Mouse (Mus musculus): Measurements from ENCODE around the gene Oit3. TPM values are rescaled to one million over a fixed set of nuclear protein-coding genes. Genes with fewer than 3 reads are reported as not detected.

Oit3 gene
- polyA plus RNA-seq, 1 experiment, result 0.13 TPM

DNA sequence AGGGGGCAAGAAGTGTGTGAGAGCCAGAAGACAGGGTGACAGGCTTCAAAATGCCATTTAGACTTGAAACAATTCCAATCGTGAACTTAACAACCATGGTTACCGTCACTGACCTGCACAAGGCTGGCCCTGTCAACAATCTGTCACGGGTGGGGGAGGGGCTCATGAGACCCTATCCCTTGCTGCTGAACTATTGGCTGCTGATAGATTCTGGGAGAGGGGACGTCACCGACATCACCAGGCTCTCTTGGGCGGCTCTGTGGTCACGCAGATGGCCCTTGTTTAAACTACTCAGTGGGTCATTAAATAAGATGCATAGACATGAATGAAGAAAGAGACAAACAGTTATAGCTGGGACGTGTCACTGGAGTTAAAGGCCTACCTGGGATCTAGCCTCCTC lies 3.1 kb upstream of the Oit3 start:
- Histone ChIP-seq H3K4me3 (replicated peaks; ENCODE audit: insufficient read depth, low read depth, low read length) (no peak overlapping the region), H3K27ac (ENCODE audit: insufficient read depth, low read length) (no peak overlapping the region), H3K27me3 (ENCODE audit: control insufficient read depth, insufficient read depth, low read length) (no peaks in the 10 kb centered on the region), H3K4me1 (ENCODE audit: control insufficient read depth, insufficient read depth, low read length) (no peaks in the 10 kb centered on the region)
- no peak for TF ChIP-seq CTCF (IDR thresholded peaks at IDR 0.05; ENCODE audit: borderline replicate concordance, insufficient read depth, low read depth, low read length)
- no peak for TF ChIP-seq POLR2A (IDR thresholded peaks at IDR 0.05; ENCODE audit: borderline replicate concordance, insufficient read depth, low read length)
- DNase-seq, result no peak
- WGBS, result 21% methylated on average over 8 of the region's 8 CpGs

DNA sequence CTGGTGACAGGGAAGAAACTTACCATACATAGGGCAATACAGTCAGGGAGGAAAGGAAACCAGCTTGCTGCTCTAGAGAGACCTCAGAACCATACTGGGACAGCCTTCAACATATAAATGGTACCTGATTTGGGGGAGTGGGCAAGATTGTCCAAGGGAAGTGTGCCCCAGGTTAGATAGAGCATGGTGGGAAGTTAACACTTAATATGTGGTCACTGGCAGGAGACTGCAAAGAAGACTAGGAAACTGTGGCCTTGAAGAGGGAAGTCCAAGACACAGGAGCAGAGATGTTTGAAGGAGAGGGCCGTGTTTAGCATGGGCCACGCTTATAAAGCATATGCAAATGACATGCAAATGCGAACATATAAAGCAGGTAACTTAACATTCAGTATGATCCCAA lies 2.5 kb upstream of the Oit3 start:
- no peaks in the 10 kb centered on the region for H3K4me1 ChIP-seq (ENCODE audit: control insufficient read depth, insufficient read depth, low read length)
- DNase-seq, result no peak
- H3K4me3 ChIP-seq (replicated peaks; ENCODE audit: insufficient read depth, low read depth, low read length), result no peak overlapping the region
- WGBS, result 58% methylated on average over 3 of the region's 3 CpGs
- TF ChIP-seq CTCF (IDR thresholded peaks at IDR 0.05; ENCODE audit: borderline replicate concordance, insufficient read depth, low read depth, low read length) (no peak), POLR2A (IDR thresholded peaks at IDR 0.05; ENCODE audit: borderline replicate concordance, insufficient read depth, low read length) (no peak)
- H3K27ac ChIP-seq (ENCODE audit: insufficient read depth, low read length), result no peak overlapping the region
- no peaks in the 10 kb centered on the region for H3K27me3 ChIP-seq (ENCODE audit: control insufficient read depth, insufficient read depth, low read length)

DNA sequence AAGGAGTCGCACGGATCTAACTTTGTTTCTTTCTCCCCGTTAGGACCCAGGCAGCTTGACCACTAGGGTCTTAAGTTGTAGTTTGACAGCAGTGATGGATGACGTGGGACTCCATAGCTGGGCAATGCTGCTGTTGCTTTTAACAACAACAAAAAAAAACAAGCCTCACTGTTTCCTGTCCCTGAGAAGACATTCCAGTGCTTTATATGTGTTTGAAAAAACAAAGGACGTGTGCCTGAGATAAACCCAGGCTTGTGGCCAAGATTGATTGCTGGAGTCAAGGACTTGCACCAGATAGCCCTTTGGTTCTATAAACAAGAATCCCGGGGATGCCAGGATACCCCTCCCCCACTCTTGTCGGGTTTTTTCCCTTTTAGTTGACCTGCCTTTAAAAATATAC lies 1.6 kb upstream of the Oit3 start:
- WGBS, result 57% methylated on average over 7 of the region's 7 CpGs
- H3K27me3 ChIP-seq (ENCODE audit: control insufficient read depth, insufficient read depth, low read length), result no peaks in the 10 kb centered on the region
- no peak for DNase-seq
- TF ChIP-seq CTCF (IDR thresholded peaks at IDR 0.05; ENCODE audit: borderline replicate concordance, insufficient read depth, low read depth, low read length) (no peak), POLR2A (IDR thresholded peaks at IDR 0.05; ENCODE audit: borderline replicate concordance, insufficient read depth, low read length) (no peak)
- no peak overlapping the region for H3K27ac ChIP-seq (ENCODE audit: insufficient read depth, low read length)
- H3K4me1 ChIP-seq (ENCODE audit: control insufficient read depth, insufficient read depth, low read length), result no peaks in the 10 kb centered on the region
- H3K4me3 ChIP-seq (replicated peaks; ENCODE audit: insufficient read depth, low read depth, low read length), result no peak overlapping the region

DNA sequence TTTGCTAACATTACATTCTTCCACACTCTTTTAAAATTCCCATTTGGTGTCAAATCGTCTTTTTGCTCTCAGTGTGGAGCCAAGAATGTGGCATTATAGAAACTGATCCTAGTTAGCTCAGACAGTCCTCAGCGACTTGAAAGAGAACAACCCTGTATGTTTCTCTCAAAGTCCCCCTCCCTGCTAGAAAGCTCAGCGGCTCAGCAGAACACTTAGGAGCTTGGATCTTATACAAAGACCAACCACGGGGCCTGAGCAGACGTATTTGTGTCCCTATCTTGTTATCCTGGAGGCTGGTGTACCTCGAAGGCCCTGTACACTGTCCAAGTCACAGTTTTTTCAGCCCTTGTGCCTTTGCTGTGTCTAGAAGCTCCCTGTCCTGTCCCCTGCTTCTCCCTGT lies 1.4 kb downstream of the Oit3 start:
- Histone ChIP-seq H3K4me1 (ENCODE audit: control insufficient read depth, insufficient read depth, low read length) (no peaks in the 10 kb centered on the region), H3K4me3 (replicated peaks; ENCODE audit: insufficient read depth, low read depth, low read length) (no peak overlapping the region), H3K27ac (ENCODE audit: insufficient read depth, low read length) (no peak overlapping the region), H3K27me3 (ENCODE audit: control insufficient read depth, insufficient read depth, low read length) (no peaks in the 10 kb centered on the region)
- TF ChIP-seq CTCF (IDR thresholded peaks at IDR 0.05; ENCODE audit: borderline replicate concordance, insufficient read depth, low read depth, low read length), result no peak
- no peak for TF ChIP-seq POLR2A (IDR thresholded peaks at IDR 0.05; ENCODE audit: borderline replicate concordance, insufficient read depth, low read length)
- no peak for DNase-seq
- WGBS, result 23% methylated on average over 6 of the region's 6 CpGs

DNA sequence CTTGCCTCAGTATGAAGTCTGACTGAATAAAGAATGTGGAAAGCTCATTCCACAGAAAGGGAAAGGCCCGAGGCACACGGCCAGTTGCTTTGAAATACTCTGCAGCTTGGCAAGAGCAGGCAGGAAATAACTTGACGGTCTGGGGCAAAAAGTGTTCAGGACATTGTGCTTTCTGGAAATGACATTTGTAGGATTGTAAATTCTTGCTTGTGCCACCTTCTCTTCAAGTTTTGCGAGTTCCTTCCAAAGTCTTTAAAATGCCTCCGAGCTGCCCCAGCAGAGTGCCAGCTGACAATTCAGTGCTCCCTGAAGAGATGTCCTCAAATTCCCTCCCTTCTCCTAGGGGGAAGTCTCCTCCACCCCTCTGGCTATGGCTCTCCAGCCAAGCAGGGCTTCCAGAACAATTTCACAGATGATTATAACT lies 2.1 kb downstream of the Oit3 start:
- 25% methylated on average over 5 of the region's 5 CpGs for WGBS
- H3K27ac ChIP-seq (ENCODE audit: insufficient read depth, low read length), result no peak overlapping the region
- TF ChIP-seq CTCF (IDR thresholded peaks at IDR 0.05; ENCODE audit: borderline replicate concordance, insufficient read depth, low read depth, low read length), result no peak
- TF ChIP-seq POLR2A (IDR thresholded peaks at IDR 0.05; ENCODE audit: borderline replicate concordance, insufficient read depth, low read length), result no peak
- H3K27me3 ChIP-seq (ENCODE audit: control insufficient read depth, insufficient read depth, low read length), result no peaks in the 10 kb centered on the region
- peak in 1 of 2 experiments; percentile 15 for DNase-seq
- no peaks in the 10 kb centered on the region for H3K4me1 ChIP-seq (ENCODE audit: control insufficient read depth, insufficient read depth, low read length)
- H3K4me3 ChIP-seq (replicated peaks; ENCODE audit: insufficient read depth, low read depth, low read length), result no peak overlapping the region

DNA sequence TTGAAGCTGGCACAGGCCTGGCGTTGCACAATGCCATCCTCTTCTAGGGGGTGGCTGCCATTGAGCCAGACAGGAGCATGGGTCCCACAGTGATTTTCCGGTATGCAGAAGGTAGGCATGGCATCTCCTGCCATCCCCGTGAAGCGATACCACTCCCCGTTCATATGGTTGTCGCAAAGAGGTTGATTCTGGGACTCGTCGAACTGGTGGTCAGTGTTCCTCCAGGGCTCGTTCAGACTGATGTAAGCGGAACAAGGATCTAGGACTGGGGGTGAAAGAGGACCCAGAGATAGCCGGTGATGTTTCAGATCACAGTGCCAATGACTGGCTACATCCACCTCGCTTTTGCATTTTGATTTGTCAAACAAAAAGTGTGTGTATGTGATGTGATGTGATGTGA lies 2.9 kb downstream of the Oit3 start:
- TF ChIP-seq CTCF (IDR thresholded peaks at IDR 0.05; ENCODE audit: borderline replicate concordance, insufficient read depth, low read depth, low read length) (no peak), POLR2A (IDR thresholded peaks at IDR 0.05; ENCODE audit: borderline replicate concordance, insufficient read depth, low read length) (no peak)
- Histone ChIP-seq H3K4me3 (replicated peaks; ENCODE audit: insufficient read depth, low read depth, low read length) (no peak overlapping the region), H3K27me3 (ENCODE audit: control insufficient read depth, insufficient read depth, low read length) (no peaks in the 10 kb centered on the region), H3K4me1 (ENCODE audit: control insufficient read depth, insufficient read depth, low read length) (no peaks in the 10 kb centered on the region), H3K27ac (ENCODE audit: insufficient read depth, low read length) (no peak overlapping the region)
- DNase-seq, result no peak
- 94% methylated on average over 12 of the region's 12 CpGs for WGBS

DNA sequence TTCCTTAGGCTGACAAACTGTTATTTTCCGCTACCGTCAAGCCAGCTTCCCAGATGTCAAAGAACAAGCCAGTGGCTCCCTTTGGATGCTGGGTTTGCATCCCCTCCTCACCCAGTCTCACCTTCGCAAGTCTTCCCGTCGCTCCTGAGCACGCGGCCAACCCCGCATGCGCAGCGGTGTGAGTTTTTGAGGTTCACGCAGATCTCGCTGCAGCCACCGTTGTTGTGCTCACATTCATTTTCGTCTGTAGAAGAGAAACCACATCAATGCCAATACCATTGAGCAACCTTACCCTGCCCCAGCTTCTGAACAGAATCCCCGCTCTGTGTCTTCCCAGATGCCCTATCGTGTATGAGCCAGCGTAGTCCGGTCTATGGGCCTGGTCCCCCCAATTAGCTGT lies 5.8 kb downstream of the Oit3 start:
- Histone ChIP-seq H3K27me3 (ENCODE audit: control insufficient read depth, insufficient read depth, low read length) (no peaks in the 10 kb centered on the region), H3K4me1 (ENCODE audit: control insufficient read depth, insufficient read depth, low read length) (no peaks in the 10 kb centered on the region), H3K4me3 (replicated peaks; ENCODE audit: insufficient read depth, low read depth, low read length) (no peak overlapping the region), H3K27ac (ENCODE audit: insufficient read depth, low read length) (no peak overlapping the region)
- WGBS, result 97% methylated on average over 18 of the region's 18 CpGs
- no peak for TF ChIP-seq POLR2A (IDR thresholded peaks at IDR 0.05; ENCODE audit: borderline replicate concordance, insufficient read depth, low read length)
- TF ChIP-seq CTCF (IDR thresholded peaks at IDR 0.05; ENCODE audit: borderline replicate concordance, insufficient read depth, low read depth, low read length), result no peak
- DNase-seq, result no peak

DNA sequence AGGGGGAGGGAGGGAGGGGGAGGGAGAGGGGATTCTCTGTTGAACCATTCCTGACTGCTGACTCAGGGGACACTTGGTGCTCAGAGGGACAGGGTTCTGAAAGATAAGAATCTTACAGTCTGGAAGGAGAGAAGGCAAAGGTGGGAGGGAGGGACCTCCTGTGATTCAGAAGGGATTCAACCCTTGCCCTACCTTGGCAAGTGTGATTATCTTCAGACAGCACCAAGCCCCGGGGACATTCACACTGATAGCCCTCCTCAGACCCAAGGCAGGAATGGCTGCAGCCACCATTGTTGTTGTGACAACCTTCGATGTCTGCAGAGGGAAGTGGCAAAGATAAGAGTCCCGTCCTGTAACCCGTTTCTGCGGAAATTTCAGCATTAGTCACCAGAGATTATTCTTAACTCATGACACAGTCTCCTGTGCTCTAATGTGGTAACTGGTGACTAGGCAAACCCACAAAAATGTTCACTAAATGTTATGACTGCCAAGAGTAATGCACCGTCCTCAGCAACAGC lies 10.8 kb downstream of the Oit3 start:
- DNase-seq, result no peak
- Histone ChIP-seq H3K27ac (ENCODE audit: insufficient read depth, low read length) (no peak overlapping the region), H3K27me3 (ENCODE audit: control insufficient read depth, insufficient read depth, low read length) (no peaks in the 10 kb centered on the region), H3K4me1 (ENCODE audit: control insufficient read depth, insufficient read depth, low read length) (no peaks in the 10 kb centered on the region; the same call in 1 of the 2 replicates), H3K4me3 (replicated peaks; ENCODE audit: insufficient read depth, low read depth, low read length) (no peak overlapping the region)
- WGBS, result 84% methylated on average over 6 of the region's 6 CpGs
- TF ChIP-seq POLR2A (IDR thresholded peaks at IDR 0.05; ENCODE audit: borderline replicate concordance, insufficient read depth, low read length) (no peak), CTCF (IDR thresholded peaks at IDR 0.05; ENCODE audit: borderline replicate concordance, insufficient read depth, low read depth, low read length) (no peak)
